Mouse (Mus musculus) cerebellum, adult (tissue): ENCODE results near the gene Llgl2.

Source experiments
- ATAC-seq: cut with Nextera tagmentation; 2 replicates; pipeline ENCODE4 v1.9.2; 2017; ENCODE audit warnings: mild to moderate bottlenecking, moderate library complexity, mixed read lengths; ENCODE audit not compliant: insufficient number of reproducible peaks, low FRiP score, low TSS enrichment

Gene Llgl2

DNA sequence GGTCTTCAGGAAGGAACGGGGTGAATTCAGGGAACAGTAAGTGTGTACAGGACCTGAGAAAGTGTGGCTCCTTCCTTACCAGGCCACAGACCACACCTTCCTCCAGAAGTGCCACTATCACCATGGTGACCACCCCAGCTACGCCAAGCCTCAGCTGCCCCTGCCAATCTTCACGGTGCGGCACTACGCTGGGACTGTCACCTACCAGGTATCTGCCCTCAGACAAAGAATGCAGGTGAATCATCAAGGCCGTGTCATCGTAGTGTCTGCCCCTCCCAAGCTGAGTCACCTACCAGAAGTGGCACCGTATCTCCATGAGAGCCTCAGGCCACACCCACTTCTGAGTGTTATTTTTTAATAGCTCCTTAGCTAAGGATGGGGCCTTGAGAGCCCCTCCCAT is 45.5 kb downstream of the Llgl2 start:
- no peak for ATAC-seq

DNA sequence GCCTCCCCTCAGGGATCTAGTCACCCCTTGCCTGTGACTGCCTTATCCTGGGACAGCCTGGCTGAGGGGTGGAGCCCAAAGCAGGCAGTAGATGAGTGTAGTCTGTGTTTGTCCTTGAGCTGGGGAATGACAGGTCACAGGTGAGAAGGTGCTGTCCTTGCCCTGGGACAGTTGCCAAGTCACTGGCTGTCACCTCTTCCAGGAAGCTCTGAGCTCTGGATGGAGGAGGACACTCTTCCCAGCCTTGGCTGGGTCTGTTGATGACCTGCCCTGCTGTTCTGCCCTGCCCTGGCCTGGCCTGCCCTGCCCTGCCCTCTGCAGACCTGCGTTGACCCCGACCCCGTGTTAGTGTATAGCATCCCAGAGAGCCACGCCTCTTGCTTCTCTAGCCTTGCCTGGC is 48.6 kb downstream of the Llgl2 start:
- no peak for ATAC-seq

DNA sequence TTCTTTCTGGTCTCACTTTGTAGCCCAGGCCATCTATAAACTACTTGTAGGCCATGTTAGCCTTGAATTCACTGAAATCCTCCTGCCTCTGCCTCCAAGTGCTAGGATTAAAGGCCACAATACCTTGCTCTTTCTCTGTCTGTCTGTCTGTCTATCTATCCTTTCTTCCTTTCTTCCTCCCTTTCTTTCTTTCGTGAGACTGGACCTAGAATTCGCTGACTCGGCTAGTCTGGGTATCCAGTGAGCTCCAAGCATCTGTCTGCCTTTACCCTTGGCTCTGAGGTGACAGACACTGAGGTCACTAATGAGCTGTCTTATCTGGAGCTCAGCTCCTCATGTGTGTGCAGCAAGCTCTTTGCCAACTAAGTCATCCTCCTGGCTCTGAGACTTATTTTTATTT is 52.1 kb downstream of the Llgl2 start:
- ATAC-seq = no peak

DNA sequence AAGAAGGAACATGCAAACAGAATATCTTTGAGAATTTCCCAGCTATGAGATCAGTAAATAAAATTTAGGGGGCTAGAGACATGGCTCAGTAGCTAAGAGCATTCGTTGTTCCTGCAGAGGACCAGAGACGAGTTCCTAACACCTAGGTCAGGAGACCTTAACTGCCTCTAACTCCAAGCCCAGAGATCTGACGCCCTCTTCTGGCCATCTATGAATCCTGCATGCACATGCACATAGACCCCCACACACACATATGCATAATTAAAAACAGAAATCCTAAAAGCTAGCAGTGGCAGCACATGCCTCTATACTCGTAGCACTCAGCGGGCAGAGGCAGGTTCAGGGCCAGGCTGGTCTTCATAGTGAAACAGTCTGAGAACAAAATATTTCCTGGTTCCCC is 52.6 kb downstream of the Llgl2 start:
- no peak for ATAC-seq

DNA sequence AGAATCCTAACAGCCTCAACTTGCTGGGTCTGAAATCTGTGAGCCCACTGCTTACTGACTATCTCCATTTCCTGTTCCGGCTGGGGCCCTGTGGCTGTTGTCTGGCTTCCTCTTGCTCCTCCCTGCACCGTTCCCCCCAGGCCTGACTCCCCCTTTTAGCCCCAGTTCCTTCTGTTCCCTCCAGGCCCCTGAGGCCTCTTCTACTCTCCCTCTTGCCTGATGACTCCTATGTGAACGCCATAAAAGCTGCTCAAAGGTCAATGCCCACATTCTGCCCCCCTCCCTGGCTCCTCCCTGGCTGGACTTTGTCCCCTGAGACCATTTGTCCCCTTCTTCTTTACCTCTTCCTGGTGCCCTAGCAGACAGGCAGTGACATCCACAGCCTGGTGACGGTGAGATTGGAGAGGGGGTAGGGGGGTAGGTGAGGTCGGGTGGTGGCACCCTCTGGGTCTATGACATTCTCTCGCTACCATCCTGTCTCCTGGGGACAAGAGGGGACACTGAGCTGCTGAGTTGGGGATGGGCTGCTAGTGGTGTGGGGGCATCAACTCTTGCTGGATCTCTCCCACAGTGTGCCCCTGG is 53.4 kb downstream of the Llgl2 start:
- no peak for ATAC-seq

DNA sequence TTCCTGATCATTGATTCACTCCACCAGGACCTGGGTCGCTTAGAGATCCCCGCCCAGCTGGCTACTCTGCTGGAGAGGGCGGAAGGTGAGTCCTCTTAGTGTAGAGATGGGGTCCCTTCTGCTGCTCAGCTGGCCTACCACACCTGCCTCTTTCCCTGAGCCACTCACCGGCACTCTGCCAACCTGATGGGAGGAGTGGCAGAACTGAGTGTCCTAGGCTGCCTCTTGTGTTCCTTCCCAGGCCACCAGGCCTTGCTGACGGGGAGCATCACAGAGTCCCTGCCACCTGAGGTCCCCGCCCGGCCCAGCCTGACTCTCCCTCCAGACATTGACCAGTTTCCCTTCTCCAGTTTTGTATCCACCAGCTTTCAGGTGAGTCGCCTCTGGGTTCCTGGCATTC is 54.2 kb downstream of the Llgl2 start:
- no peak for ATAC-seq

DNA sequence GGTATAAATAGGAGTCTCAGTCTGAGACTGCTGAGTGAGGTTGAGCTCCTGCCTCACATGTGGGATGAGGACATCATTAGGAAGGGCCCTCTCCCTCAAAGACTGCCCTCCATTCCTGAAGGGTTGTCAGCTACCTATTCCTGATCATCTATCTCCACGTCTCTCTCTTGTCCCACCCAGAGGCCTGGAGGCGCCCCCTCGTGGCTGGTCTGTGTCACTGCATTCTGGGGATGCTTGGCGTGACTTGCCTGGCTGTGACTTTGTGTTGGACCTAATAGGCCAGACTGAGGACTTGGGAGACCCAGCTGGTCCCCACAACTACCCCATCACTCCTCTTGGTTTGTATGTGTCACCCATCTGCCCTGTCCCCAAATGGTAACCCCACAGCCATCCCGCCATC is 57.2 kb downstream of the Llgl2 start:
- no peak for ATAC-seq

DNA sequence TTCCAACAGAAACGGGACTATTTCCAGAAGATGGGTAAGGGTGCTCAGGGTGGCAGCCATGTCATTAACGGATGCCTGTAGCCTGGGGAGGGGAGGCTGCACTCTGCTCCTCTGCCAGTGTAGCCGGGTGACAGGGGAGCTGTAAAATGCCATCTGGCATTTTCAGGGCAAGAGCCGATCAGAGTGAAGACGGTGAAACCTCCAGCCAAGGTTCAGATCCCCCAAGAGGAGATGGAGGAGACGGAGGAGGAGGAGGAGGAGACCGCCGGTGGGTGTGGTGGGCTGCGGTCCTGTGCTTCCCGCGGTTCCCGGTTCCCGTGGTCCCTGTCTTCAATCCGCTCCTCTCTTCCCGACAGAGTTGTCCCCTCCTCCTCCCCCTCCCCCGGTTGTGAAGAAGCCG is 59.4 kb downstream of the Llgl2 start:
- ATAC-seq = no peak

DNA sequence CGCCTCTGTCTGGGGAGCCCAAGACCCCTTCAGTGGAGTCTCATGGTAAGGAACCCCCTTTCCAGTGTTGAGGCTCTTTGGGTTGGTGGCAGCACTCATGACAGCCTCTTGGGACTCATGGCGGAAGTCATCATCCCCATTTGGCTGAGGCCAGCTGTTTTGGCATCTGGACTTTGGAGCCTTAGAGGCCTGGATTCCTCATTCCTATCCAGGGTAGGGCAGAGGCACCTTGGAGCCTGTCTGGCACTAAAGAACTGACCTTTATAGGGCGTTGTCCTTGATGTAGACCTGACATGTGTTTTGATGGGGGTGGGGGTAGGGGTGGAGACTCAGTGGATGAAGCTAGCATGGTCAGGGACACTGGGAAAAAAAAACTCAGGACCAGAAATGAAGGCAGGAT is 60.5 kb downstream of the Llgl2 start:
- no peak for ATAC-seq

DNA sequence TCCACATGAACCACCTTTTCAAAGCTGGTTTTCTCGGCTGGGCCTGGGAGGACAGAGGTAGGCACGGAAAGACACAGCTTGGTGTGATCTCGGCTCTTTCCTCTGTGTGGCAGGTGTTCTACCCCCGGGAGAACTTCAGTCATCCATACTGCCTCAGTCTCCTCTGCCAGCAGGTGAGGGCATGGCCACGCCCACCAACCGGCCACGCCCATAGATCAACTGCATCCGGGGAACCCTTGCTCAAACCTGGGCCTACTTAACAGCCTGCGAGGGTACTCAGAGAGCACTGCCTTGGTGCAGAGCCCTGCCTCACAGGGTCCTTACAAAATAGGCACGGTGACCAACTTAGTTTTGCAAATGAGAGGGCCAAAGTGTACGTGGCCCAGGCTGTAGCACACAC is 61.4 kb downstream of the Llgl2 start:
- no peak for ATAC-seq

DNA sequence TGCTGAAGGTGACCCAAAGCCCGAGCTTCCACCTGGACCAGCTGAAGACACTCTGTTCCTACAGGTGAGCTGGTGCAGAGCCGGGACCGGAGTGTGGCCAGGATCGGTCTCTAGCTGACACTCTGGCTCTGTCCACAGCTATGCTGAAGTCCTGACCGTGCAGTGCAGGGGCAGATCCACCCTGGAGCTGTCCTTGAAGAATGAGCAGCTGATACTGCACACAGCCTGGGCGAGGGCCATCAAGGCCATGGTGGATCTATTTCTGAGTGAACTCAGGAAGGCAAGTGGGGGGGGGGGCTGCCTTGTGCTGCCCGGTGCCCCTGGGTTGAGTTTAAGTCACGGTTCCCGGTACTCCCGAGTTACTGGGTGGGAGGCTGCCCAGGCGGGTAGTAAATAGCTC is 62.6 kb downstream of the Llgl2 start:
- ATAC-seq = no peak

DNA sequence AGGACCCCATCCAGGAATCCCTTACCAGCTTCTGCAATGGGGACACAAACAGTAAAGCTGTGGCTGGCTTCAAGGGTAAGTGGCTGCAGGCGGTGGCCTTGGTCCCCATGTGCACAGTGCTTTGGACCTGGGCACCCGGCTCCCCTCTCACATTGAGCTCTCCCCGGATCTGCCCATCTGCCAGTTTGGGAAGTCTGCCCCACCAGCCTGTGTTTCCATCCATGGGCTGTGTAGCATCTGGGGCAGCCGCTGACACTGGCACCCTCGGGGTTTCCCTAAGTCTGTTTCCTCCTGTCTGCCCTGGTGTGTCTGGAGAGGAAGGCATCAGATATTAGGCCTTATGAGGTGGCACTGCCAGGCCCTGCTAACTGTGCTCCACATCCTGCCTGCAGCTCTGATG is 64.2 kb downstream of the Llgl2 start:
- ATAC-seq = no peak

DNA sequence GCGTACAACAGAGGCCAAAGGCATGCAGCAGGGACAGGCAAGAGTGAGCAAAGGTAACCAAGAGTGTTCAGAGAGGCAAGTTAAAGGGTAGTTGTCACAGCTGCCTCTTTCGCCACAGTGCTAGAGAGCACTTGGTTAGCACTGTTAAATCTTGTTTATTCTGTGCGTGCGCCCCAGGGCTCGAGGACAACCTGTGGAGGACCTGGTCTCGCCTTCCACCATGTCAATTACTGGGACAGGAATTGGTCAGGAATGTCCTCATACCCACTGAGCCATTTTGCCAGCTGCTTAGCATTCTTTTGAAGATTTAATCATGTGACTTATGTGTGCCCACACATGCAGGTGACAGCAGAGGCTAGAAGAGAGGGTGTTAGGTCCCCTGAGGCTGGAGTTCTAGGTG is 65.3 kb downstream of the Llgl2 start:
- no peak for ATAC-seq

DNA sequence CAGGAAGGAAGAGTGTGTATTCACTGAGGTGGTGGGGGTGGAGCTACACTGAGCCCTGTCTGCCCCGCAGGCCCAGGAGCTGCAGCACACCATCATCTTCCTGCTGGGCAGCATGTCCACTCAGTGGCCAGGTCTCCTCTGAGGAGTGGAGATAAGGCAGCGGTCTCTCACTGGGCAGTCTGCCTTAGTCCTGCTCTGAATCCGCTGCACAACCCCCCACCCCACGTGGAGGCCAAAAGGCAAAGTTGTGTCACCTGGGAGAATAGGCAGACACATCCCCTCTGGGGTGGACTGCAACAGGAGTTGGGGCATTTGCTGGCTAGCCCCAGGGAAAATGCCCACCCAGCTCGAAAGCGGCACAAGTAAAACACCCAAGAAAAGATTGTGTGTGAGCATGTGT is 68.4 kb downstream of the Llgl2 start:
- no peak for ATAC-seq

DNA sequence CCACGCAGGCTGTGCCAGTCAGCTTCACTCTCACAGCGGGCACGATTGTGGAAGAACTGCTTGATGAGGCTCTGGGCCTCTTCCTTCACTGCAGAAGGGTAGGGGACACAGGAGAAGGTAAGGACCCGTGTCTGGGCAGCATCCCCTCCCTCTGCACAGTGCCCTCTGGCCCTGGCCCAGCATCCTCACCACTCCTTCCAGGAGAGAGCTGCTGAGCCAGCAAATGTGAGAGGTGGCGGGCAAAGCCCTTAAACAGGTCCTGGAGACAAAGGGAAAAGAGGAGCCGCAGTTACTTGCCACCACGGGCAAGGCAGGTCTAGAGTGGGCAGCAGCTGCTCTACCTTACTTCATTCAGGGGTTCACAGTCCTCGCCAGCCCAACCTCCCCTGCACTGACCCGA is 69.2 kb downstream of the Llgl2 start:
- no peak for ATAC-seq

DNA sequence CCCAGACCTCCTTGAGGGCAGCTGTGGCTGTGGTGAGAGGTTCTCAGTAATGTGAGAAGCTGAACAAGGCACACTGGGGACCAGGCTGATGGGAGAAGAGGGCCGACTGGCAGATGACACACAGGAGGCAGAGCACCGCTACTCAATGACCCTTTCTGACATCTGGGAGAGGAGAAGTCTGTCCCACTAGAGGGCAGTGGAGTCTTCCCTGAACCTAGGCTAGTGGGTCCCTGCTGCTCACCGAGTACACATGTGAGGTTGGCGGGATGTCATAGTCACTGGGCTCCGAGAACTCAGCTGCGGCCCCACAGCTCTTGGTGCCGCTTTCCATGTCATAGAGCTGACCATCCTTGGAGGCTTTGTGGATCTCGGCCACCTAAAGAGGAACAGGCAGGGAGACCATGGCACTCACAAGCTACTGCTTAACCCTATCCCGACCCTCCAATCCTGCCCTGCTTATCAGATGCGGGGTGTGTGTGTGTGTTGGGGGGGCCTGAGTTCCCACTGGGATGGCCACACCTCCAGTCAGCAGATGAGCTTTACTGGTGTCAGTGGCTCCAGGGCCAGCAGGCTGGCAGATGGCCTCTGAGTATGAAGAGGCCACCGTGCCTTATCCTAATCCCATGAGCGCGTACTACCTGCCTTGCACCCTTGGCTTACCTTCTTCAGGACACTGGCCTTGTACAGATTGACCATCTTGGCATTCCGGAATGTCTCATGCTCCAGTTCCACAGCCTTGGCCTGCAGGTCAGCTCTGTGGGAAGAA is 71.1 kb downstream of the Llgl2 start:
- ATAC-seq = no peak

DNA sequence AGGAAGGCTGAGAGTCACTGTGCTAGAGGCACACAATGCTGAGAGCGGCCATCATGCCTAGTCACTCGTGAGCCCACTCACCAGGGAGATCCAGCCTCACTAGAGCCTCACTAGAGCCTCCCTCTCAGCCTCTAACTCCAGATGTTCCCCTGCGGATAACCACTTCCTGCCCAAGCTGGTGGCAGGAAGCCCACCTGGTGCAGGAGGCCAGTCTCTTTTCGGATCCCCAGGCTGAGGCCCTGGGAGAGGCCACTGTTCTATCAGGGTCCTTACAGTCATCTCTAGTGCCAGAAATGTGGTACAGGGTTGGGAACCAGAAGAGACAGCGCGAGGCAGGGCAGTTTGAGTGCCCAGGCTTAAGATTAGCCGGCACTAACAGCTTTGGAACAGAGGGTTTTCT is 74.6 kb downstream of the Llgl2 start:
- ATAC-seq = no peak

DNA sequence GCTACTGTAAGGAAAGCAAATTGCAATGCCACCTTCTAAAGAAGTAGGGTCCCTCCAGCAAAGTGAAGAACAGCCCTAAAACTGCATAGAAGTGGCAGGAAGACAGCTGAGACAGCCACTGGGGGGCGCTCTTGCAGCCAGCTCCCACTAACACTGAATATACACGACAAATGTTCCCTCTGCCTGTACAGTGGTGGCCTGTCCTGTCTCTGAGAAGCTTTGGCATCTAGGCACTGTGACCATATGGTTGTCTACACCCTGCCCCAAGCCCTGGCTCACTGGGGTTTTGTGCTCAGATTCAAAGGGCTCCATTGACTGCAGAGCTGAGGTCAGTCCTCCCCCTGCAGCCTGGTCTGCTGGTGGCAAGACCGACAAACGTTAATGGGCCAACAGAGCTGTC is 75.0 kb downstream of the Llgl2 start:
- peak; percentile 90 for ATAC-seq

DNA sequence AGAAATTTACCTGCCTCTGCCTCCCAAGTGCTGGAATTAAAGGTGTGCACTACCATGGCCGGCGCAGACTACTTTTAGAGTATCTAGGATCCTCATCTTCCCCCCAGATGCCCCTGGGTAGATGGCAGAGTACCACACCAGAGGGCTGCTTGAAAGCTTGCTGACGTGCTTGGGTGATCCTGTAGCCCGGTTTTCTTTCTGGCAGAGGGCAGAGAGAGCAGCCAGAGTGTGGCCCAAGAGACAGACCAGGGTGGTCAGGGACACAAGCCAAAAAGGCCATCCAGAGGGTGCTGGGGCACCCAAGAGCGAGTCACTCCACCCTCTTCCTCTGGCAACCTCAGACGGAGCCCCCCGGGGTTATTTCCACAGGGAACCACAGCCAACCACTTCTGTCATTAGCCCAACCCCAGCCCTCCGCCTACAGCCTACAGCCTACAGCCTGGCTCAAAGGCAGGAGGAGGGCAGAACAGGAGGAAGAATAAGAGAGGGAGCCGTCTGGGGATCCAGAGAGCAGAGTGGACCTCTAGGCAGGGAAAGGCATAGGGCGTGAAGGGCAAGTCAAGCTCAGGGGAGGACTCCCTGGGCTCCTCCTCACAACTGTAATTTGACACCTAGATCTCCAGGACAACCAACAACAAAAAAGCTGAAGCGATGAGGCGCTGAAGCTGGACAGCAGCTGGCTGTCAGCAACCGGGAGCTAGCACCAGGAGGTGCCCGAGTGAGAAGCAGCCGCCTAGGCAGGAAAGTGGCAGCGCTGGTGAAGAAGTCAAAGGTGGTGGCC is 75.8 kb downstream of the Llgl2 start, which contains the start of gene Smim5:
Smim5 (plus strand) TSS at position 481 of the 781 bp plus-strand sequence.
- ATAC-seq = no peak

DNA sequence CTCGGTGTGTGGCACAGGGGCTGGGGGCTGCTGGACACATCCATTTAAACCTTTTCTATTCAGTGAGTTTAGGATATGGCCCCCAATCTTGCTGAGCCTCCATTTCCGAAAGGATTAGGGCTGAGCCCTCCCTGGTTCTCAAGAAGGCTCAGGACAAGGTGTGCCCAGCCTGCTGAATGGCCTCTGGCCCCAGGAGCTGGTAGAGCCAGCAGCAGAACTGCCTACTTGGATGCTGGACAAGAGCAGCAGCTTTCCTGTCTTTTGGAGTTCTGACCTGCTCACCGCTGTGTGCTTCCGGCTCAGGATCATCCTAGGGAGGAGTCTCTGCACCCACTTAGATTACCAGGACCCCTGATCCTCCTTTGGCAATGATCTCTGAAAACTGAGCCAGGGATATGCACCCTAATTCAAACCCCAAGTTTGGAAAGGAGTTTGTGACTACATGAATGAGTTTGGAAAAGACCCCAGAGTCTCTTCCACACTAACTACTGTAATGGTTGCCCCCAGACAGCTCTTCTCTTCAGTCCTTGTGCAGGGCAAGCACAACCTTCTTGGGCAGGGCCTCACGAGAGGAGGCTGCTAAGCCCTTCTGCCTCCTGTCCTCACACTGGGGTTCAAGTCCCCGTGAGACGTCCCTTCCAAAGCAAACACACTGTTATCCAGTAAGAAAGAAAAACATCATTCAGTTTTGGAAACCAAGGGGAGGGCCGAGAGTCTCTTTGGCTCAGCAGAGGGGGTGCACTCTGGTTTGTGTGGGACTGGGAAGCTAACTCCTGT is 76.9 kb downstream of the Llgl2 start:
- ATAC-seq = no peak
